Mouse (Mus musculus) liver, adult 10 weeks (tissue): ENCODE results near the gene Pkn3. TPM values are rescaled to one million over a fixed set of nuclear protein-coding genes. Genes with fewer than 3 reads are reported as not detected.

Source experiments
- polyA plus RNA-seq: library from polyadenylated mRNA; stranded (reverse); fragments of 350-450 nt; fragmentation: Illumina TruSeq; extraction: RNeasy Lipid Tissue Mini Kit (QIAGEN cat#74804); gene quantifications from one replicate; pipeline ENCODE4 v1.2.3, GENCODE M21; 2014; ENCODE audit warnings: low read depth, low replicate concordance

Pkn3 gene
- not detected for polyA plus RNA-seq

DNA sequence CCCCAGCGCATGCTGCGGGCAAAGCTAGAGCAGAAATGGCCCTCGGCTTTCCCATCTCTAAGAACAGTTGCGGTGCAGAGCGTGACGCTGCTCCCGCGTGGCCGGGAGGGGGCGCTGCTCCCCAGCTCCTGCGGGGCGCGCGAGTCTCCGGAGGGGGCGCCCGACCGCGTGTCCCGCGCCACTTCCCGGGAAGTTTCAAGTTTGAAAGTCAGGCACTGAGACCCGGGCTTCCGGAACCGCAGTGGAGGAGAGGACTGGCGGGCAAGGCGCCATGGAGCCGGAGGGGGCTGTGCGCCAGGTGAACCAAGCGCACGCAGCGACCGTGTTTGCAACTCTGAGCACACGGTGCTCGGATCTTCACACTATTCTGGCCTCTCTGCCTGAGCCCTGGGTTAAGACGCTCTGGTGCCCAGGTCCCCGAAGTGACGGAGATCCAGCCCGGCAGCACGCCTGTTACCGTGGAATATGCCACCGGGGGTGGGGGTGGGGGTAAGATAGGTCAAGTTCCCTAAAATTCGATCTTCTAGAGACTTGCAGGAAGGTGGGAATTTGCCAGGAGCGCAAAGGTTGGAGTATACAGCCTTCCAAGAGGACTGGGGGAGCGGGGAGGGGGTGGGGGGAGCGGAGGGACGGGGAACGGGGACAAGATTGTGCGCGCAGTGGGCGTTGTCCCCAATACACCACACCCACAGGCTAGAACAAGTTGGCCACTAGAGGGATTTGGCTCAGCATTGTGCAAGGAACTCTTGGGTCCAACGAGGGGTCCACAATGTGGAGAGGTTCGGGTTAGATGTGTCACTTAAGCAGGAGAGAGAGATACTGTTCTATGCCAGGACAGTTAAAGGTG, at the start of gene Pkn3:
Pkn3 (plus strand) TSS at position 183 of the 847 bp plus-strand sequence.

DNA sequence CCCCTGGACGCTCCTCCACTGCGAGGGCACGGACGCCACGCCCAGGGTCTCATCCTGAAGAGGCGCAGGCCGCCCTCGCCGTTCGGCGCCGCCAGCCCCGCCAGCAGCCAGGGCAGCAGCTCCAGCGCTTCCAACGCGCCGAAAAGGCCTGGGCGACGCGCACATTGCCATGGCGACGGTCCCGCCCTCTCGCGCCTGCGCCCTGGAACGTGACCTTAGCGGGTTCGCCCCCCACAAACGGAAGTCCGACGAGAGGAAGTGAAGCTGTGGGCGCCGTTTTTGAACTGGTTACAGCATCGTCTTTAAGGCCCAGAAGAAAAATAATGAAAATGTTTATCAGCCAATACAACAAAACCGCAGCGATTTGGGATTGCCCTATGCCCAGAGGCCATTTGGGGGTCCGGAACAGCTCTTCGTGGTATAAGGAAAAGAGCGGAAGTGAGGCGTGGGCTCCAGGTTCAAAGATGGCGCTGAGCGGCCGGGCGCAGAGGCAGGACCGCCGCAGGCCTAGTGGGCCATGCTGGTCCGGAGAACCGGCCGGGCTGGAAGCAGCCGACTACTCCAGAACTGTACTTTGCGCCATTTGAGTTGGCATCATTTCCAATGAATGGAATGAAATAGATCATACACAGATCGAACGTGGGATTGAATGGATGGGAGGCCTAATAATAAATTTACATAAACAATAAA, 28.6 kb upstream of the Pkn3 start, which contains the start of gene Wdr34:
Wdr34 (minus strand) TSS at position 183 of the 690 bp plus-strand sequence.

GRCm38 (mm10) chr2:30057223-30057904, 20.1 kb upstream of the Pkn3 start, which contains the start of gene Set:
Set (plus strand) TSS chr2:30057378.

DNA sequence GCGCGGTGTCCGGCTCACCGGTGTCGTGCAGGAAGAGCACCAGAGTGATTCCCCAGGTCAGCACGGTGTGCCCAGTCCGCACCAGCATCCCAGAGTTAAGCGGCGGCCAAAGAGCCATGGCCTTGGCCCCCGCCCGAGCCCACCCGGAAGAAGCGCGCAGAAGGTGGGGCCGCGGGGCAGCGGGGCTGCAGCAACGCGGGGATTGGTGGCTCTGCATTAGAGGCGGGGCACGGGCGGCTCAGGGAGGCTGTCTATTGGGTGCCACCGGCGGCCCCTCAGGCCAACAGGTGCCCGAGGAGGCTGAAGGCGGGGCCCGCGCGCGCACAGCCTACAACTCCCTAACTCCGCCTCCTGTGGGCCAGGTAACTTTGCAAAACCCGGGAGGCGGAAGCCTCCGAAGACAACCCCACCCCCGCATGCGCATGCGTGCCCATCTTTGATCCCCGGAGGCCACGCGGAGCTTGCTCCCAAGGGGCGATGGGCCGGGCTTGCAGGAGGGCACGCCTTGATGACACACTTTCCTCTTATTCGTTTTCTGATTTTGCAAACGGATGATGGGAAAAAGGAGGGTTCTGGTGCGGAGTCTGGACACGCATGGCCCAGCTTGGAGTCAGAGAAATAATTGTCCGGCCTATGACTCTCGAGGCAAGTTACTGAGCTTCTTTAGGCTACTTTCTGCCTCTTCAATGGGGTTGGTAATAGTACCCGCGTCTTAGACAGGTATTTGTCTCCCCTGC, 16.2 kb downstream of the Pkn3 start, which contains the start of gene Zdhhc12:
Zdhhc12 (minus strand) TSS at position 178 of the 737 bp plus-strand sequence.

DNA sequence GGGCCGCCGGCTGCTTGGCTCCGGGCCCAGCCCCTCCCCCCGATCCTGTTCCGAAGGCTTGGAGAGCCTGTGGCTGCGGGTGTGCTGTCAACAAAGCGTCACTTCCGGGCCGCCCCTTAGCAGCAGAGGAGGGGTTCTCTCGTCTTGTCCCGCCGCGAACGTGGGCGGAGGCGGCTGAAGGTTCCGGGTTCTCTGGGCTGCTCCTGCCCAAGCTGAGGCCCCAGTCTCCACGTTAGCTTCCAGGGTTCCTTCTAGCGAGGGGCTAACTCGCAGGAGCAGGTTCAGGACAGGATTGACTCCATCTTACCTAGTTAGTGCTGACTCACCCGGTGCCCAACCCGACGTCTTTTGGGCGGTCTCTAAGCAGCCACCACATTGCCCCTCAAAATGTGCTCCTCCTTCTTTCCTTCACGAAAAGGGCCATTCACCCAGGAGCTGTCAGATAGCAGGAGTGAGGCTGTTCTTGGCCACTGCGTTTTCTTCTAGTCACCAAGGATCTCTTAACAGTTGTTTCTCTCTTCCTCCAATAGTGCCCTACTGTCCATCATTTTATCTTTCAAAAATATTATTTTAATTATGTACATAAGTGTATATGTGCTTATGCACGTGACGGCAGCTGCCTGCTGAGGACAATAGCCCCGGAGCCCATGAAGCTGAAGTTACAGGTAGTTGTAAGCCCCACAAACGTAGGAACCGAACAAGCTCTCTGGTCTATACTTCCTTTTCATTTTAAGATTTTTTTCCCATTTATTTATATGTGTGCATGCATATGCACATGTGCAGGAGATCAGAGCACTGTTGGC, 47.2 kb downstream of the Pkn3 start, which contains the start of gene Zer1:
Zer1 (minus strand) TSS at position 114 of the 803 bp plus-strand sequence.

DNA sequence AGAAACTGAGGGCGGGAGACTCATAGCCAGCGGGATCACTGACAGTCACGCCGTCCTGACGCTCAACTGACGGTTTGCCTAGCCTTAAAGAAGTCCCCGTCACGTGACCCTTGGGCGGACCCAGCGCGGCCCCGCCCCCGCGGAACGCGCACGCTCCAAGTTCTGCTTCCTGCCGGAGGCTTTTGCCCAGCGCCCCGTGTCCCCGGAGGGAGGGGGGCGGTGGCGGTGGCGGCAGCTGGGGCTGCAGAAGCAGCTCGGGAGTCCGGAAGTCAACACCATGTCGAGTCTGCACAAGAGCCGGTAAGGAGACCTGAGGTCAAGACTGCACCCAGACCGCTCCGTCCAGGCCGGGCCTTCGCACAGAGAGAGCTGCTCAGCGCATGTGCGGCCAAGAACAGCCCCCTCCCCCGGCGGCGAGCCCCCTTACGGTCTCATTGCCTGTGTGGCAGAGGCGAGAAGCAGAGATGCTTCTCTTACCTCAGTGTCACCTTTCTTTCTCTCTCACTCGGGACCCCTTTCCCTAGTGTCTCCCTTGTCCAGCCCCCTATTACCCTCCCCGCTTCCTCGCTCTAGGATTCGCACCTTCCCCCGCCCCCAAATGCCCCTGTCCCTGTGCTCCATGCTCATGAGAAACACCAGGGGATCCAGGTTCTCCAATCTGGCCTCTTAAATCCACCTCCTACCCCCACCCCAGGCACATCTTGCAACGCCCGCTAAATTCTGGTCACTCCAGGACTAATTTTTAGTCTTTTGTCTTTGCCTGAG, 56.3 kb downstream of the Pkn3 start, which contains the start of gene Tbc1d13:
Tbc1d13 (plus strand) TSS at position 134 of the 765 bp plus-strand sequence.

Other genes with a start within 250 kb of the Pkn3 start
- gene Cercam, start 208.5 kb upstream of the Pkn3 start, polyA plus RNA-seq, result not detected
- gene Odf2, start 188.5 kb upstream of the Pkn3 start, polyA plus RNA-seq, result 2.8 TPM
- gene Gle1, start 142.3 kb upstream of the Pkn3 start, polyA plus RNA-seq, result 12.1 TPM
- gene Sptan1, start 112.1 kb upstream of the Pkn3 start, polyA plus RNA-seq, result 9.0 TPM
- gene Wdr34, start 28.8 kb upstream of the Pkn3 start, polyA plus RNA-seq, result 0.34 TPM
- 144 TPM for gene Set, start 20.3 kb upstream of the Pkn3 start, polyA plus RNA-seq
- 2.7 TPM for gene Zdhhc12, start 16.0 kb downstream of the Pkn3 start, polyA plus RNA-seq
- 2.0 TPM for gene Zer1, start 46.9 kb downstream of the Pkn3 start, polyA plus RNA-seq
- gene Tbc1d13, start 56.1 kb downstream of the Pkn3 start, polyA plus RNA-seq, result 6.5 TPM
- 0.64 TPM for gene Endog, start 93.8 kb downstream of the Pkn3 start, polyA plus RNA-seq
- 0.53 TPM for gene Spout1, start 100.8 kb downstream of the Pkn3 start, polyA plus RNA-seq
- gene Kyat1, start 128.2 kb downstream of the Pkn3 start, polyA plus RNA-seq, result 13.5 TPM
- gene Lrrc8a, start 160.0 kb downstream of the Pkn3 start, polyA plus RNA-seq, result 3.3 TPM
- gene Gm28035, start 162.9 kb downstream of the Pkn3 start, polyA plus RNA-seq, result 0.26 TPM
- 72.7 TPM for gene Phyhd1, start 188.5 kb downstream of the Pkn3 start, polyA plus RNA-seq
- gene Gm28038, start 203.4 kb downstream of the Pkn3 start, polyA plus RNA-seq, result not detected
- gene Dolk, start 208.7 kb downstream of the Pkn3 start, polyA plus RNA-seq, result 5.8 TPM
- 1.1 TPM for gene Nup188, start 208.7 kb downstream of the Pkn3 start, polyA plus RNA-seq